Mouse (Mus musculus): Measurements from ENCODE around the gene Btg1.

The Btg1 gene

DNA sequence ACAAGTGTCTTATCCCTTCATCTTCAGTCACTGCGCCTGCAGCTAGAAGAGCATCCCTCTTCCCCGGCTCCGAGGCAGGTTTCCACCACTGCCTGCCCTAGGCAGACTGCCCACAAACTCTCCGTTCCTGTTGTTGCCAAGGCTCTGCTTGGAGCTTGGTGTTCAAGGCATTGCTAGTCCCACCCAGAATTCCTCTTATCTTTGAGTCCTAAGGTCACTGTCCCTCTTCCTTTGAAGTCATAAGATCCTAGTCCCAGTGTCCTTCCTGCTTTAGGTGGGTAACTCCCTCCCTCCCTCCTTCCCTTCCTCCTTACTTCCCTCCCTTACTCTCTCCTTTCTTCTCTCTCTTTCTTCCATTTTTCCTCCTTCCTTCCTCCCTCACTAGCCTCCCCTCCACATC is 46.2 kb downstream of the Btg1 start:
- no peak for DNase-seq (ENCODE audit: low spot score in 2 of 2)

DNA sequence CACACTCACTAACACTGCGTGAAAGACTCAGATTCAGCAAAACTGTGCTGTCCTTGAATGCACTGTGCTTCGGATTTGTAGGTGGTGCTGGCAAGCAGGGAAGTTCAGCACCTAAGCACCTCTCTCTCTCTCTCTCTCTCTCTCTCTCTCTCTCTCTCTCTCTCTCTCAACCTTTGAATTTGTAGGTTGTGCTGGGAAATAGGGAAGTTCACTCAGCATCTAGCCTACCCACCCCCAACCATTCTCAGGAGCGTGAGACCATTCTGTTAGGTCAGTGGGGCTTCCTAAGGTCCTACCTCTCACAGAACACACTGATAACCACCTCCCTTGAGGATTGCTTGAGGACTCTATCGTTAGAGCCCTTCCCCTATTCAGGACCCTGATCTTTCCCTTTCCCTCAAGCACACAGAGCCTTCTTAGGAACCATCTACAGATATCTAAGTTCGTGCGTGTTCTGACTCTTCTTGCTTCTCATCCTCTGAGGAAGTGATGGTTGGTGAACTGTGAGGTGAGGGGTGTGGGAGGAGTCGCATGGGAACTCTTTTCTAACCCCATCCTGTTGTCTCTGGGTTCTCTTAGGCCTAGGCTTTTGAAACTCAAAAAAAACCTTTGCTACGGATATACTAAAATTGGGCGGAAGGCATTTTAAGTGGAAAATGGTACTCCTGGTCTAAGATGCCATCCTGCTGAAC is 47.1 kb downstream of the Btg1 start:
- no peak for DNase-seq (ENCODE audit: low spot score in 2 of 2)

Measured in right cerebral cortex, postnatal 10 days (tissue).